Mouse (Mus musculus) myocyte (in vitro differentiated cells): ENCODE data around the gene Chaf1b. TPM values are rescaled to one million over a fixed set of nuclear protein-coding genes. Genes with fewer than 3 reads are reported as not detected.
A peak's percentile ranks its signal among the peaks of the same experiment; 100 is the strongest.

Experiments
- H3K27me3 ChIP-seq: one replicate; pipeline ENCODE4 v1.6.1; 2011; ENCODE audit not compliant: control insufficient read depth, insufficient read depth, insufficient read length
- H3K36me3 ChIP-seq: one replicate; pipeline ENCODE4 v1.6.1; 2011; ENCODE audit not compliant: control insufficient read depth, insufficient read depth
- H3K4me2 ChIP-seq: one replicate; pipeline ENCODE4 v1.6.1; 2011; ENCODE audit warnings: low read depth, control low read depth
- H3K4me3 ChIP-seq: one replicate; pipeline ENCODE4 v1.5.1; 2011; ENCODE audit warnings: mild to moderate bottlenecking, control low read depth, moderate library complexity
- H3K79me2 ChIP-seq: one replicate; pipeline ENCODE4 v1.6.1; 2011; ENCODE audit not compliant: control insufficient read depth, insufficient read depth
- H3ac ChIP-seq: one replicate; pipeline ENCODE4 v1.6.1; 2011; ENCODE audit not compliant: control insufficient read depth, insufficient read length
- CEBPB ChIP-seq: IDR thresholded peaks from 2 replicates; pipeline ENCODE4 v1.6.1; 2011; ENCODE audit warnings: mild to moderate bottlenecking, moderate library complexity; ENCODE audit not compliant: poor library complexity, insufficient read depth, severe bottlenecking
- E2F4 ChIP-seq: IDR thresholded peaks from one replicate; pipeline ENCODE4 v1.6.1; 2011; ENCODE audit warnings: mild to moderate bottlenecking, control low read depth, moderate library complexity; ENCODE audit not compliant: insufficient read depth
- MAX ChIP-seq: IDR thresholded peaks from one replicate; pipeline ENCODE4 v1.6.1; 2011; ENCODE audit warnings: low read depth, mild to moderate bottlenecking, control low read depth
- MYOD1 ChIP-seq, 3 experiments: IDR thresholded peaks; one replicate each; pipeline ENCODE4 v1.6.1; 2011; ENCODE audit warnings: control low read depth in 2 of 3, low read depth in 2 of 3, mild to moderate bottlenecking in 2 of 3, moderate library complexity in 1 of 3; ENCODE audit not compliant: insufficient read length in 2 of 3, control insufficient read depth in 1 of 3
- MYOG ChIP-seq, 3 experiments: IDR thresholded peaks; one replicate each; pipeline ENCODE4 v1.6.1; 2011; ENCODE audit warnings: control low read depth in 2 of 3, low read depth in 2 of 3, mild to moderate bottlenecking in 2 of 3; ENCODE audit not compliant: insufficient read length in 2 of 3, control insufficient read depth in 1 of 3, insufficient read depth in 1 of 3
- POLR2A ChIP-seq: IDR thresholded peaks from one replicate; pipeline ENCODE4 v1.6.1; 2011; ENCODE audit warnings: low read depth, mild to moderate bottlenecking, control low read depth, moderate library complexity; ENCODE audit not compliant: insufficient read length
- POLR2AphosphoS2 ChIP-seq: IDR thresholded peaks from one replicate; pipeline ENCODE4 v1.6.1; 2011; ENCODE audit warnings: low read depth, control low read depth; ENCODE audit not compliant: insufficient read length
- REST ChIP-seq: IDR thresholded peaks from one replicate; pipeline ENCODE4 v1.6.1; 2011; ENCODE audit warnings: mild to moderate bottlenecking, control low read depth, moderate library complexity; ENCODE audit not compliant: insufficient read depth, insufficient read length
- SRF ChIP-seq: IDR thresholded peaks from one replicate; pipeline ENCODE4 v1.6.1; 2011; ENCODE audit warnings: low read depth; ENCODE audit not compliant: control insufficient read depth, insufficient read length
- TCF12 ChIP-seq: IDR thresholded peaks from one replicate; pipeline ENCODE4 v1.6.1; 2011; ENCODE audit warnings: mild to moderate bottlenecking, control low read depth; ENCODE audit not compliant: poor library complexity, insufficient read depth, severe bottlenecking
- TCF3 ChIP-seq: IDR thresholded peaks from one replicate; pipeline ENCODE4 v1.6.1; 2011; ENCODE audit warnings: low read depth, control low read depth; ENCODE audit not compliant: insufficient read length
- USF1 ChIP-seq: IDR thresholded peaks from one replicate; pipeline ENCODE4 v1.6.1; 2011; ENCODE audit warnings: low read depth, mild to moderate bottlenecking, control low read depth, moderate library complexity
- polyA plus RNA-seq: library from polyadenylated mRNA; unstranded; fragments of >200 nt; fragmentation: generic; extraction: Trizol; gene quantifications from one replicate; pipeline ENCODE4 v1.2.1, GENCODE M21; 2012; ENCODE audit warnings: missing spikeins

The Chaf1b gene
- polyA plus RNA-seq, 1 experiment = 7.1 TPM

DNA sequence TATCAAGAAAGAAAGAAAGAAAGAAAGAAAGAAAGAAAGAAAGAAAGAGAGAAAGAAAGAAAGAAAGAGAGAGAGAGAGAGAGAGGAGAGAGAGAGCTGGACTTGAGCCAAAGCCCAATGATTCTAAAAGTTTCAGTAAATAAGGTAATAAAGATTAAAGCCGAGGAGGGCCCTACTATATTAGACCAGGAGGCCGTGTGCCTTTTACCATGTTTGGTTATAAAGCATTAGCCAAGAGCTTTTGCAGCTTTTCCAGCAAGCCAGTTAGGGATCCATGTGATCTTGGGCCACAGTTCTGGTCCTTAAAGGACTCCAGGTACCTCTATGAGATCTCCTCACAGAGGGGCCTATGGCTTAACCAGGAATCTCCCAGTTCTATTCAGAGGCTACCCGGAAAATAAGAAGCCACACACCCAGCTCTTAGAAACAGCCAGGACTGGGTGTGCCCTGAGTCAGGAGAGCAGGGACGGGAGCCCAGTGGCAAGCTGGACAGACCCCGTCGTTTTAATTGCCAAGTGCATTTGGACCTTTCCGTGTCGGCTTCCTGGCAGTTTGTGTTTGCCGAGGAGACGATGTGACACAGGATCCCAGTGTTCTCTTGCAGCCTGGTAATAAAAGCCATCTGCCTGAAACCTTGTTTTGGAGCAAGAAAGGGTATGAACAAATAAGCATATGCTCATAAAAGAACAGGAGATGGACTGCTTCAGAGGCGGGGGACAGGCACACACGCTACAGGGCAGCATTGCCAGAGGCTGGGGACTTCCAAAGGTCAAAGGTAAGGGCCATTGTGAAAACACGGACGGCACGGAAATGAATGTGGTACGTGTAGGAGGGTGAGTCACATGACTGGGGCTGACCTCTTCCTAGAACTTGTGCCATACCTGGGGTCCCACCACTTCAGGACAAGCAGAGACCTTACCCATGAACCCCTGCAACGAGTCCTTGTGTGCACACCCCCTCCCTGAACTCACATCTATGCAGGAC is 48.8 kb downstream of the Chaf1b start:
- Histone ChIP-seq H3K4me3 (no peak overlapping the region), H3ac (no peak overlapping the region), H3K36me3 (no peaks in the 10 kb centered on the region), H3K4me2 (no peak overlapping the region), H3K79me2 (no peaks in the 10 kb centered on the region), H3K27me3 (no peaks in the 10 kb centered on the region)
- TF ChIP-seq POLR2A (no peak), CEBPB (no peak), MYOG (IDR thresholded peaks at IDR 0.05; ENCODE audit: control insufficient read depth in 1 of 3, insufficient read depth in 1 of 3, insufficient read length in 2 of 3, low read depth in 2 of 3) (no peak), REST (no peak), MYOD1 (IDR thresholded peaks at IDR 0.05; ENCODE audit: control insufficient read depth in 1 of 3, insufficient read length in 2 of 3, low read depth in 2 of 3) (no peak), POLR2AphosphoS2 (no peak)

DNA sequence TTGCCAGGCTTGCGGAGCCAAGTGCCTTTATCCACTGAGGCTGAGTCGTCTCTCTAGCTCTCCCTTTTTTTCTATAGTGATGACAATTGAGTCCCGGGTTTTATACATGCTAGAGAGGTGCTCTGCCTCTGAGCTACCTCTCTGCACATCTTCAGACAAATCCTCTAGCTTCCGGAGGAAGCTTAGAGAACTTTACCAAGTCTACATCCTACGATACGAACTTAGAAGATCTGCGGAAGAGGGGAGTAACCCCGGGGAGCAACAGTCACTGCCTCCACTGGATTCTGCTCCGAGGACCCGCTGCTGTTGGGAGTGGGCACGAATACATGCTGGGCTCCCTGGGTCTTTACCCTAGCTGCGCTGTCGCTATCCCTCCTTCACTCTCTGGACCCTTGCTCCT is 50.9 kb downstream of the Chaf1b start:
- H3K36me3 ChIP-seq = no peaks in the 10 kb centered on the region
- H3K79me2 ChIP-seq = no peaks in the 10 kb centered on the region
- H3K4me2 ChIP-seq = no peak overlapping the region
- H3K27me3 ChIP-seq = no peaks in the 10 kb centered on the region
- H3ac ChIP-seq = no peak overlapping the region
- TF ChIP-seq MYOD1 (IDR thresholded peaks at IDR 0.05; ENCODE audit: control insufficient read depth in 1 of 3, insufficient read length in 2 of 3, low read depth in 2 of 3) = no peak
- no peak for TF ChIP-seq TCF12
- no peak for TF ChIP-seq POLR2A
- no peak for TF ChIP-seq SRF
- TF ChIP-seq MYOG (IDR thresholded peaks at IDR 0.05; ENCODE audit: control insufficient read depth in 1 of 3, insufficient read depth in 1 of 3, insufficient read length in 2 of 3, low read depth in 2 of 3) = no peak
- TF ChIP-seq E2F4 = no peak
- no peak for TF ChIP-seq POLR2AphosphoS2
- H3K4me3 ChIP-seq = no peak overlapping the region

- Histone ChIP-seq H3ac (no peak overlapping the region), H3K36me3 (no peaks in the 10 kb centered on the region), H3K4me3 (no peak overlapping the region), H3K4me2 (no peak overlapping the region), H3K79me2 (no peaks in the 10 kb centered on the region), H3K27me3 (no peaks in the 10 kb centered on the region)
- TF ChIP-seq MYOD1 (IDR thresholded peaks at IDR 0.05; ENCODE audit: control insufficient read depth in 1 of 3, insufficient read length in 2 of 3, low read depth in 2 of 3) (no peak), E2F4 (no peak), REST (no peak), MYOG (IDR thresholded peaks at IDR 0.05; ENCODE audit: control insufficient read depth in 1 of 3, insufficient read depth in 1 of 3, insufficient read length in 2 of 3, low read depth in 2 of 3) (no peak), POLR2A (no peak), TCF3 (no peak), MAX (no peak), SRF (no peak), USF1 (no peak), CEBPB (no peak), POLR2AphosphoS2 (no peak), TCF12 (no peak)
Measured at GRCm38 (mm10) chr16:93935009-93935408, 51.3 kb downstream of the Chaf1b start.

- Histone ChIP-seq H3K27me3 (no peaks in the 10 kb centered on the region), H3ac (no peak overlapping the region), H3K79me2 (no peaks in the 10 kb centered on the region), H3K36me3 (no peaks in the 10 kb centered on the region), H3K4me3 (no peak overlapping the region), H3K4me2 (peak overlapping the region; percentile 96)
- TF ChIP-seq USF1 = no peak
- TF ChIP-seq E2F4 = no peak
- no peak for TF ChIP-seq POLR2AphosphoS2
- no peak for TF ChIP-seq SRF
- TF ChIP-seq POLR2A = no peak
- TF ChIP-seq MYOG (IDR thresholded peaks at IDR 0.05; ENCODE audit: control insufficient read depth in 1 of 3, insufficient read depth in 1 of 3, insufficient read length in 2 of 3, low read depth in 2 of 3) = no peak
- TF ChIP-seq TCF3 = no peak
- no peak for TF ChIP-seq MAX
- TF ChIP-seq REST = no peak
- TF ChIP-seq MYOD1 (IDR thresholded peaks at IDR 0.05; ENCODE audit: control insufficient read depth in 1 of 3, insufficient read length in 2 of 3, low read depth in 2 of 3) = no peak
- TF ChIP-seq CEBPB = no peak
- TF ChIP-seq TCF12 = no peak
Measured at GRCm38 (mm10) chr16:93938400-93938846, 54.7 kb downstream of the Chaf1b start.
